Mouse (Mus musculus) layer of hippocampus, postnatal 36 days (tissue): ENCODE data around the gene Kcnk6. TPM values are rescaled to one million over a fixed set of nuclear protein-coding genes. Genes with fewer than 3 reads are reported as not detected.
"Not testable (repeated sequence)": the region's sequence is repeated elsewhere in the genome, so short reads cannot be mapped to it uniquely, and the experiment has no call there.

Experiments used
- DNase-seq, 2 experiments: peaks; one replicate each; pipeline ENCODE4 v3.0.0; 2022
- total RNA-seq, 2 experiments: library from RNA; stranded (reverse); gene quantifications; 2 replicates each; pipeline ENCODE4 v1.2.3; 2021

The Kcnk6 gene
- total RNA-seq, 2 experiments from 2014 or later, result 2.1 to 2.6 TPM

DNA sequence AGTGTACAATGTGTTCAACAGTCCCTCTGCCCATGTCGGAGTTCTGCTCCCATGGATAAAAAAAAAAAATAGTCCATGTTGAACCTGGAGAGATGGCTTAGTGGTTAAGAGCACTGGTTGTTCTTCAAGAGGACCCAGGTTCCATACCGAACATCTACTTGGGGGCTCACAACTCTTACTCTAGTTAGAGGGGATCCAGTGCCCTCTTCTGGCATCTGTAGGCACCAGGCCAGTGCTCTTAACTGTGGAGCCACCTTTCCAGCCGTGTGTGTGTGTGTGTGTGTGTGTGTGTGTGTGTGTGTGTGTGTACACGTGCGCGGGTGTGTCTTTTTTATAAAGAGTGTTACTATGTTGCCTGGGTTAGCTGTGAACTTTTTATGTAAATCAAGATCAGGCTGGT is 29.7 kb downstream of the Kcnk6 start:
- DNase-seq, result no peak

DNA sequence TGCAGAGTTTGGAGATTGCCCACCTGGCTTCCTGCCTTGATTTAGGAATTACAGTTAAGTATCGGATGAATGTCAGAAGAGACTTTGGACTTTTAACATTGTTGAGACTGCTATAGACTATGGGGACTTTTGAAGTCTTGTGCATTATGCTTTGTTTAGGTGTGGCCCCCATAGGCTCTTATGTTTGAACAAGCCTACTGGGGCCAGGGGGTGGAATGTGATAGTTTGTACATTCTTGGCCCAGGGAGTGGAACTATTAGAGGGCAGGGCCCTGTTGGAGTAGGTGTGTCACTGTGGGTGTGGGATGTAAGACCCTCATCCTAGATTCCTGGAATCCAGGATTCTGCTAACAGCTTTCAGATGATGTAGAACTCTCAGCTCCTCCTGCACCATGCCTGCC is 38.1 kb downstream of the Kcnk6 start:
- DNase-seq, result not testable (repeated sequence)

DNA sequence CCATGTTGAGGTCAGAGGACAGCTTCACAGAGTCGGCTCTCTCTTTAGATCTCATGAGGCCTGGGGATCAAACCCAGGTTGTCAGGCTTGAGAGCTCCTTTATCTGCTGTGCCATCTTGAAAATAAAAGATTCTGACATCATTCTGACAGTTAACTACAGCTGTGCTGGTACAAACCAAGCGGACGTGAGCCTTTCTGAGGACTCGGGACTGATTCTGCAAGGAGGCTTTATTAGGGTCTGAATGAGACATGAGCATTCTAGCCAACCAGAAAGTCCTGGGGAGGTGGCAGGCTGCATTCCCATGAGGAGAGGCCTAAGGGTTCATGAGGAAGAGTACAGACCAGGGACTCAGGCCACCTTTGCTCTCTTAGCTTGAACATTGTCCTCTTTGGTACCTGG is 51.0 kb downstream of the Kcnk6 start:
- not testable (repeated sequence) for DNase-seq

DNA sequence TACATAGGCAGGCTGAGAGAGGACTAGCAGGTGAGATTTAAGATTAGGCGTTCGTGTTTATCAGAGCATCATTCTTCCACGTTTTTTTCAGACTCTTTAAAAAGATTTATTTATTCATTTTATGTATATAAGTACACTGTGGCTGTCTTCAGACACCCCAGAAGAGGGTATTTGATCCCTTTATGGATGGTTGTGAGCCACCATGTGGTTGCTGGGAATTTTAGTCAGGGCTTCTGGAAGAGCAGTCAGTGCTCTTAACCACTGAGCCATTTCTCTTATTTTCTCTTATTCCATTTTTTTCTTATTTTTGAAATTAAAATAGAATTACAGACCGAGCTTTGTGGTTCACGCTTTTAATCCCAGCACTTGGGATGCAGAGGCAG is 51.5 kb downstream of the Kcnk6 start:
- DNase-seq, result no peak

DNA sequence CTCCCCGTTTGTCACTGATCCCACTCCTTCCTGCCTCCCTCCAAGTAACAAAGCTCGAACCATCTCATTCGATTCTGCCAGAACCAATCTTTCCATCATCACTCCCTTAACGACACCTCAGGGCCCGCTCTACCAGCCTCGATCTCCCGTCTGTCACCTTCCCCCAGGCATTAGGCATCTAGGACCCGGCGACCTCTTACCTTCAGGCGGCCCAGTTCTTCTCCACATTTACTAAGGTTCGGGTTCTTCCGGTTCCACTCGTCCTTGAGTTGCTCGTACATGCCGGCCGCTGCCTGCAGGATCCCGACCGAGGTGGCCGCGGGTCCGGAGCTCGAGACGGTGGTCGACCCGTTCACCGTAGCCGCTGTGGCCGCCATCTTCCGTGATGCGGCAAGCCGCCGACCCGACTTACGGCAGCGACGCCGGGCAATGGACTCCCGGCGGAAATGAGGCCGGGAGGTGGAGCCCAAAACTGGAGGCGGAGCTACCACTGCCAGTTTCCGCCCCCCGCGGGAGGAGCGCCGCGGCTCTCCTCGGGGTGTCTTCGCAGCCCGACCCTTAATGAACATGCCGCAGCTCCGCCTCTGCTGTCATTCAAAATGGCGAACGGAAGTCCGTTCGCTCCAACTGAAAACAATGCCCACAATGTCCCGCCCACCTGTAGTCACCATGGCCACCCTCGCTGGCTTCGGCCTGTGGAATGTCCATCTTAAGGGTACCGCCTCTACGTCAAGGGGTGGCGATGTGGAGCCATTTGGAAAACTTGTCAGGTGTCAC is 52.0 kb downstream of the Kcnk6 start, which contains the start of gene Psmd8:
TSS of gene Psmd8 (minus strand) at position 625 of the 777 bp plus-strand sequence.
- DNase-seq, result peak; percentile 95 to 96

DNA sequence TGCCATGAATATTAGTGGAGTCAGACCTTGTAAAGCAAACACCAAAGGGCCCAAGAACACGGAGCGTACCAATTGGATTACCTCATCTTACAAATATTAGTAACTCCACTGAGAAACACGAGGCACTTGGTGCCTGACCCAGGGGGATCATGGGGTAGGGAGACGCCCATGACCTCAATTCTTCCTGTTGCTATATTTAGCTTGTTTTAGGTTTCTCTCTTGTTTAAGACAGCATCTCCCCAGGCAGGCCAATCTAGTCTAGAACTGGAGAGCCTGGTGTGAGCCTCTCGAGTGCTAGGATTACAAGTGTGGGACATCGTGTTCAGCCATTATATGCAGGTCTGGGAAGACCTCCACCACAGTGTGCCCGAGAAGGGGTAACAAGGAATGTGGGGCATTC is 53.0 kb downstream of the Kcnk6 start:
- no peak for DNase-seq

DNA sequence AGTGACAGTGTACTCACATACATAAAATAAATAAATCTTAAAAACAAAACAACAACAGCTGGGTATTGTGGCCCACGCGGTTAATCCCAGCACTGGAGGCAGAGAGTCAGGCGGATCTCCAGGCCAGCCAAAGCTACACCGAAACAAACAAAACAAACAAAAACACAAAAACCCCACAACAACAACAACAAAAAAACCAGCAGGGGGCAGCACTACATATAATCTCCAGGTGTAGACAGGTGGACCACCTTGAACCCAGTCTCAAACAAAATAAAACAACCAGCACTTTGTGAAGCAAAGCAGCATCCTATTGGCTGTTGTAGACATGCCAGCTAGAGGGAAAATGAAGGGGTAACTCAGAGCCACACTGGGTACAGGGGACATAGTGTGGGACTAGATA is 54.2 kb downstream of the Kcnk6 start:
- no peak for DNase-seq

DNA sequence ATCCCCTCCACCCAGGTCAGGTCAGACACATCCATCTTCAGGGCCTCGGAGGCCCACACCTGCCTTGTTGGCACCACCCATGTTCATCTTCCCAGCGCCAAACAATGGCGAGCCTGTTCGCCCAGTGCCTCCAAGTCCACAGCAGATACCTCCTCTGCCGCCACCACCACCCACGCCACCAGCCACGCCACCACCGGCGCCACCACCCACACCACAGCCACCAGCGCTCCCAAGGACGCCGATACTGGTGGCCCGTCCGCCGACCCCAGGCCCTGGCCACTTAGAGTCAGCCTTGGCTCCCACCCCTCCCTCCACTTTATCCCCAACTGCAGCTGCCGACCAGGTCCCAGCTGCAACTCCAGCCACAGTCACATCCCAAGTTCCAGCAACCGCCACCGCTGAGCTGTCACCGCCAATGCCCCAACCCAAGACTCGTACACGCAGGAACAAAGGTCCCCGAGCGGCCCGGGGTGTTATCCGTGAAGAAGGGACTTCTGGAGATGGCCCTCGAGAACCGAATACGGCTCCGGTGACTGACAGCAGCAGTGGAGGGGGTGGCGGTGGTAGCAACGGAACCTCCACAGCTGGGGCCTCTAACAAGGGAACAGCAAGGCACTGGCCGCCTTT is 59.8 kb downstream of the Kcnk6 start:
- no peak for DNase-seq

Other genes starting within 250 kb of the Kcnk6 start
- 10 to 100 TPM; 13.9 to 17.7 TPM for gene Ryr1, start 107.3 kb downstream of the Kcnk6 start, total RNA-seq
- gene Rasgrp4, start 97.7 kb downstream of the Kcnk6 start, total RNA-seq, result 1 to 10 TPM; 1.1 to 1.7 TPM
- 10 to 100 TPM; 30.0 to 32.1 TPM for gene Fam98c, start 76.3 kb downstream of the Kcnk6 start, total RNA-seq
- under 1 TPM; 0.76 to 0.77 TPM for gene Ggn, start 62.3 kb downstream of the Kcnk6 start, total RNA-seq
- gene Spred3, start 62.1 kb downstream of the Kcnk6 start, total RNA-seq, result 10 to 100 TPM; 45.3 to 51.0 TPM
- 100 to 1,000 TPM; 136 to 154 TPM for gene Psmd8, start 51.8 kb downstream of the Kcnk6 start, total RNA-seq
- 1 to 10 TPM; 1.7 to 1.9 TPM for gene Catsperg1, start 18.5 kb downstream of the Kcnk6 start, total RNA-seq
- 10 to 100 TPM; 42.0 to 47.4 TPM for gene Yif1b, start 5.8 kb upstream of the Kcnk6 start, total RNA-seq
- not detected for gene 2200002D01Rik, start 16.0 kb upstream of the Kcnk6 start, total RNA-seq
- 10 to 100 TPM; 16.1 to 19.2 TPM for gene Spint2, start 49.4 kb upstream of the Kcnk6 start, total RNA-seq
- gene Ppp1r14a, start 56.8 kb upstream of the Kcnk6 start, total RNA-seq, result 10 to 100 TPM; 25.9 to 26.0 TPM
- 100 to 1,000 TPM; 108 to 109 TPM for gene Dpf1, start 71.4 kb upstream of the Kcnk6 start, total RNA-seq